Mouse (Mus musculus): ENCODE results near the gene Fam126a. TPM values are rescaled to one million over a fixed set of nuclear protein-coding genes. Genes with fewer than 3 reads are reported as not detected.
A peak's percentile ranks its signal among the peaks of the same experiment; 100 is the strongest.

Fam126a gene
- total and polyA plus RNA-seq, 3 experiments, result 9.2 to 44.1 (median 41.3) TPM

DNA sequence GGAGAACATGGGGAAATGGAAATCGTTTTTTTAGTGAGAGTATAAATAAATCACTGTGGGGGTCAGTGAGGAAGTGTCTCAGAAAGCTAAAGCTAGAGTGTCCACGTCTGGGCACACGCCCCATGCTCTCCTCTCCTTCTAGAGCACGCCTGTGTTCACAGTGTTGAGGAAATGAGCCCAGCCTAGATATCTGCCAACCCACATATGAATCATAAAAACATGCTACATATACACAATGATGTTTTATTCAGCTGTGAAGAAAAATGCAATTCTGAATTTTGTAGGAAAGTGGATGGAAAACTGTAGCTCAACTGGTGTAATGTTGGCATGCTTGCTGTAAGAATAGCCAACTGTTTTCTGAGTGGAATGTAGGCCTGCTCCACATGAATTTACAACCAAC is 130.3 kb downstream of the Fam126a start:
- TF ChIP-seq POLR2A (IDR thresholded peaks at IDR 0.05; ENCODE audit: insufficient read depth, low read depth, low read length) (no peak), CTCF (IDR thresholded peaks at IDR 0.05) (no peak), EP300 (IDR thresholded peaks at IDR 0.05; ENCODE audit: insufficient read depth, low read depth, low read length) (no peak)
- Histone ChIP-seq H3K27me3 (ENCODE audit: control insufficient read depth, insufficient read depth, low read length) (no peaks in the 10 kb centered on the region), H3K9ac (ENCODE audit: low read depth, low read length) (no peak overlapping the region), H3K79me2 (replicated peaks; ENCODE audit: control insufficient read depth, insufficient read depth, low read length) (no peaks in the 10 kb centered on the region), H3K4me1 (ENCODE audit: control insufficient read depth, insufficient read depth, low read length) (no peaks in the 10 kb centered on the region), H3K27ac (no peak overlapping the region), H3K36me3 (ENCODE audit: control insufficient read depth, insufficient read depth, low read length) (no peaks in the 10 kb centered on the region), H3K4me3 (no peak overlapping the region)
- intact Hi-C loops (cut with DNase I), result no loop called here
- 63% methylated on average over 4 of the region's 4 CpGs for WGBS
- no peak for DNase-seq

DNA sequence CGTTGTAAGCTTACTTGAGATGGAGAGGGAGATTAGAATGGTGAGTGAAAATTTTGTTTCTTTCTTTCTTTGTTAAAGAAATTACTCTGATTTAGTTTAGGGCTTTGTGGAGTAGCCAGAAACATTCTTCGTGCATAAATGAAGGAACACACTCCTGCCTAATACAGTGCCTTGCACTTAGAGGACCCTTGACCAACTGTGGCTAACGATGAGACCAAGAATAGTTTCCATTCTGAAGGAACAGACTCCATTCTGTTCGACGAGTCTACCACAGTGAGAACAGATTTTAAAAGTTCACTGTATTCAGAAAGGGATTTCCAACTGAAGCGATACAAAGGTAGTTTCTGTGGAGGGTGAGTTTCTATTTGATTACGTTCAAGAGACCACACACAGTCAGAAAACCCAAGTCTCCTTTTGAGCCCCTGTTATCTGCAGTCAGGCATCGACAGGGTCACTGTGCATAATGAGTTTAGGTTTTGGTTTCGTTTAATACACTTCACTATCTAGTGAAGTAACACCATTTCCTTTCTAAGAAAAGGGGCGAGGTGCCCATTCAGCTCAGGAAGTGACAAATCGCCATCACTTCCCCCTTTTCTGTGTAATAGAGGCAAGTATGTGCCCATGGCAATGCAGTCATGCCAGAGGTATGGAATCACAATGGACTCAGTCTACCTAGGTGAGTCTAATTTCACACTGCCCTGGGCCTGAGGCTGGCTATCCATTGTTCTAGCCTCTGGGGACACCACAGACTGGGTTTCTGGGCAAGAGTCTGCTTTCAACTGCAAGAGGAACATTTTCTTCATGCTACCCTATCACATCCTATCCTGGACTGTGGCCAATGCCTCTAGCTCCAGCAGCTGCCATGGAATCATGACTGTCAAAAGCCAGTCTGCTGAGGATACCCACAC is 136.4 kb downstream of the Fam126a start:
- DNase-seq, result peak; percentile 69 to 72
- intact Hi-C loops (cut with DNase I), result loop anchor here (2.0 to 5.0 kb wide), 3 partner anchors 15 to 143 kb away; no protein-coding TSS in a partner anchor
- 55% methylated on average over 11 of the region's 11 CpGs for WGBS
- Histone ChIP-seq H3K9ac (ENCODE audit: low read depth, low read length) (no peak overlapping the region), H3K79me2 (replicated peaks; ENCODE audit: control insufficient read depth, insufficient read depth, low read length) (no peaks in the 10 kb centered on the region), H3K27me3 (ENCODE audit: control insufficient read depth, insufficient read depth, low read length) (no peaks in the 10 kb centered on the region), H3K4me1 (ENCODE audit: control insufficient read depth, insufficient read depth, low read length) (peaks cover 6% of the 10 kb centered on the region), H3K4me3 (no peak overlapping the region), H3K36me3 (ENCODE audit: control insufficient read depth, insufficient read depth, low read length) (no peaks in the 10 kb centered on the region), H3K27ac (peak overlapping the region; percentile 0; the same call in 1 of the 2 replicates)
- TF ChIP-seq POLR2A (IDR thresholded peaks at IDR 0.05; ENCODE audit: insufficient read depth, low read depth, low read length) (no peak), EP300 (IDR thresholded peaks at IDR 0.05; ENCODE audit: insufficient read depth, low read depth, low read length) (no peak), CTCF (IDR thresholded peaks at IDR 0.05) (no peak)

DNA sequence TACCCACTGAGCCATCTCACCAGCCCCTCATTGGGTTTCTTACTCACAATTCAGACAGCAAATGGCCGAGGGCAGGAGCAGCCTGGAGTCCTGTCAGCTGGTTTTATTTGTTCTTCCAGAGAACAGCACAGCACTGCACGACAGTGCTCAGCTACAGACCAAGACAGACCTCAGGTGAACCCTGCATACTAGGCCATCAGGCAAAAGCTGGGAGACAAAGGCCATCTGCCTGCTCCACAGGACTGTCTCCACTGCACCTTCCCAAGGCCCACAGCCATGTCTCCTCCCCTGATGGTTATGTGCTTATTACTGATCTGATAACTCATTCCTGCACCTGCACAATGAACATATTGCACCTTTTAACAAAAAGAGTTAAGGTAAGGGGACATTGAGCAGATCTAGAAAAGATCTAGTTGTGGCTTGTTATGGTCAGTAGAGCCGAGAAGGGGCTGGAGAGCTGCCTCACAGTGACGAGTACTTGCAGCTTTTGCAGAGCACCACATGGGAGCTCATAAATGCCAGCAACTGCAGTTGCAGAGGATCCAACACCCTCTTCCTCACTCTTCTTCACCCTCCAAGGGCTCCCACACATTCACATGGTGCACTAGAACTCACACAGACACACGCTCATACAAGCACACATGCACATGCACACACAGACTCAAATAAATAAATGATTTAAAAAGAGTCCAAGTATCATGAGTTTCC is 137.2 kb downstream of the Fam126a start:
- no peaks in the 10 kb centered on the region for H3K36me3 ChIP-seq (ENCODE audit: control insufficient read depth, insufficient read depth, low read length)
- TF ChIP-seq CTCF (IDR thresholded peaks at IDR 0.05) (no peak), EP300 (IDR thresholded peaks at IDR 0.05; ENCODE audit: insufficient read depth, low read depth, low read length) (no peak), POLR2A (IDR thresholded peaks at IDR 0.05; ENCODE audit: insufficient read depth, low read depth, low read length) (no peak)

DNA sequence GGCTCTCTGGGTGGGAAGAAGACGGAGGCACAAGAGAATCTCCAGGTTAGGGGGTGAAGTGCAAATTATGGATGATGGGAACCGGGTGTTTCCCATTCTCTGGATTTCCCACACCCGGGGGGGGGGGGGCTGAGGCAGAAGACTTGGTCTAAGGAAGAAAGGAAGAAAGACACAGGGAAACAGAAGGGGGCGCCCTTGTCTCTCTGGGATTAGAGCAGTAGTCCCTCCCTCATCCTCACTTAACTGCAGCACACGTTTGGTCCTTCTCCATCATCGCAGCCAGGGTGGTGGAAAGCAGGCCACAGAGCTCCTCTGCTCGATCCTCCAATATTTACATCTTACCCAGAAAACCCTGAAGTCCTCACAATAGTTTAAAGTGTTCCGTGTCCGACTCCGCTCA is 139.8 kb downstream of the Fam126a start:
- TF ChIP-seq EP300 (IDR thresholded peaks at IDR 0.05; ENCODE audit: insufficient read depth, low read depth, low read length) (no peak), CTCF (IDR thresholded peaks at IDR 0.05) (peak; percentile 79)
- 42% methylated on average over 10 of the region's 10 CpGs for WGBS
- no peaks in the 10 kb centered on the region for H3K79me2 ChIP-seq (replicated peaks; ENCODE audit: control insufficient read depth, insufficient read depth, low read length)
- peaks cover 6% of the 10 kb centered on the region for H3K4me1 ChIP-seq (ENCODE audit: control insufficient read depth, insufficient read depth, low read length)
- no peaks in the 10 kb centered on the region for H3K27me3 ChIP-seq (ENCODE audit: control insufficient read depth, insufficient read depth, low read length)
- peak; percentile 63 to 74 for DNase-seq
- no peaks in the 10 kb centered on the region for H3K36me3 ChIP-seq (ENCODE audit: control insufficient read depth, insufficient read depth, low read length)
- no peak overlapping the region for H3K4me3 ChIP-seq
- intact Hi-C loops (cut with DNase I), result loop anchor here (1.0 to 5.0 kb wide), 4 partner anchors 38 to 187 kb away; no protein-coding TSS in a partner anchor
- H3K27ac ChIP-seq, result no peak overlapping the region
- H3K9ac ChIP-seq (ENCODE audit: low read depth, low read length), result no peak overlapping the region

More for the DNA sequence above, 137.2 kb downstream of the Fam126a start:
- no peak overlapping the region for H3K27ac ChIP-seq
- no peak overlapping the region for H3K4me3 ChIP-seq
- intact Hi-C loops (cut with DNase I), result loop anchor here (5.0 kb wide), 2 partner anchors 41 to 144 kb away; no protein-coding TSS in a partner anchor
- no peaks in the 10 kb centered on the region for H3K27me3 ChIP-seq (ENCODE audit: control insufficient read depth, insufficient read depth, low read length)
- 85% methylated on average over 5 of the region's 5 CpGs for WGBS
- no peaks in the 10 kb centered on the region for H3K79me2 ChIP-seq (replicated peaks; ENCODE audit: control insufficient read depth, insufficient read depth, low read length)
- DNase-seq, result no peak
- no peak overlapping the region for H3K9ac ChIP-seq (ENCODE audit: low read depth, low read length)
- H3K4me1 ChIP-seq (ENCODE audit: control insufficient read depth, insufficient read depth, low read length), result peaks cover 6% of the 10 kb centered on the region

DNA sequence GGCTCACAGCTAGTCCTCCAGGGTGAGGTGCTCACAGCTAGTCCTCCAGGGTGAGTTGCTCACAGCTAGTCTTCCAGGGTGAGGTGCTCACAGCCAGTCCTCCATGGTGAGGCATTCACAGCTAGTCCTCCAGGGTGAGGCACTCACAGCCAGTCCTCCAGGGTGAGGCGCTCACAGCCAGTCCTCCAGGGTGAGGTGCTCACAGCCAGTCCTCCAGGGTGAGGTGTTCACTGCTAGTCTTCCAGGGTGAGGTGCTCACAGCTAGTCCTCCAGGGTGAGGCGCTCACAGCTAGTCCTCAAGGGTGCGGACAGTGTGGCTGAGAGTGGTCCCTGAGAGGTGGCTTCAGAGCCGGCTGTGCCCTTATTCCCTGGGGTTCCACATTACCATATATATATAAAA is 141.0 kb downstream of the Fam126a start:
- Histone ChIP-seq H3K4me1 (ENCODE audit: control insufficient read depth, insufficient read depth, low read length) (peaks cover 4% of the 10 kb centered on the region), H3K79me2 (replicated peaks; ENCODE audit: control insufficient read depth, insufficient read depth, low read length) (no peaks in the 10 kb centered on the region), H3K36me3 (ENCODE audit: control insufficient read depth, insufficient read depth, low read length) (no peaks in the 10 kb centered on the region), H3K27ac (no peak overlapping the region), H3K9ac (ENCODE audit: low read depth, low read length) (no peak overlapping the region), H3K27me3 (ENCODE audit: control insufficient read depth, insufficient read depth, low read length) (no peaks in the 10 kb centered on the region), H3K4me3 (no peak overlapping the region)
- intact Hi-C loops (cut with DNase I), result no loop called here
- TF ChIP-seq CTCF (IDR thresholded peaks at IDR 0.05) (no peak), EP300 (IDR thresholded peaks at IDR 0.05; ENCODE audit: insufficient read depth, low read depth, low read length) (no peak), POLR2A (IDR thresholded peaks at IDR 0.05; ENCODE audit: insufficient read depth, low read depth, low read length) (no peak)
- DNase-seq, result no peak
- 90% methylated on average over 4 of the region's 4 CpGs for WGBS

Measured in heart, adult 2 months (tissue).